14 mouse cellular contexts compared by ENCODE assay signal in the genomic region with DNA sequence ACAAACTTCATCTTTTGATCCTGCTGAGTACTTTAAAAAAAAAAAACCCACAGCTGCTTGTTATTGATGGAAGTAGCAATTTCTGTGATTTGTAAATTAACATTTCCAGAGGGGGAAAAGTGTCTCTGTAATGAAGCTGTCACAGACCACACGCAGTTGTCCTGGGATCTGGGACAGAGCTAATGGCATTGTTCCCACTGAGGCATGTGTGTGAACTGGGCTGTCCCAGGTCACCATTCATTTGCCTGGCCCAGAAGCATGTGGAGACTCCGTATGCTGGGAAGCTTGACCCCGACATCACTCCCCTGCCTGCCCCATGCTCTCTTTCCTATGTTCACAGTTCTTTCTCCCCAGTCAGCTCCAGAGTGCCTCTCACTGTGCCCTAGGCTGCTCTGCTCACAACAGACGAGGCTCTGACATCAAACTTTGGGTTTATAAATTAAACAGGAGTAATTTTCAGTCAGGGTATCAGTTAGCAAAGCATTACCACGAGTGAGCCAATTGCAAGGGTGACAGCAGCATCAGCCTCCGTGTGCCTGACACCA.
"Had no signal": no experiment of that assay in that cellular context is flagged by ENCODE, and none has a peak within 500 bp of the region (broad histone marks: within the 10 kb centered on the region; RNA-seq: fewer than 3 reads in every experiment).

No protein-coding gene starts in this region.

- DNase-seq: lung, adult 18-20 months; lung, embryonic 14.5 days; lung, postnatal 10 days; right cerebral cortex, postnatal 14 days; thymus, adult 2 months; thymus, postnatal 25 days; thymus, postnatal 4 days had no signal

- H3K4me1 ChIP-seq: megakaryocyte, embryonic 14.5 days; midbrain, embryonic 15.5 days; neural tube, embryonic 12.5 days; stomach, embryonic 15.5 days had no signal

- H3K9ac ChIP-seq: lung, embryonic 14.5 days; midbrain, embryonic 13.5 days; midbrain, embryonic 15.5 days; neural tube, embryonic 12.5 days; stomach, embryonic 15.5 days had no signal

- H3K27ac ChIP-seq: macrophage; midbrain, embryonic 13.5 days; midbrain, embryonic 15.5 days; neural tube, embryonic 12.5 days; stomach, embryonic 15.5 days; stomach, postnatal 0 days had no signal

- H3K27me3 ChIP-seq: megakaryocyte, embryonic 14.5 days; midbrain, embryonic 13.5 days; midbrain, embryonic 15.5 days; neural tube, embryonic 12.5 days; stomach, embryonic 15.5 days had no signal

- H3K4me3 ChIP-seq: megakaryocyte, embryonic 14.5 days; midbrain, embryonic 13.5 days; midbrain, embryonic 15.5 days; neural tube, embryonic 12.5 days; stomach, embryonic 15.5 days had no signal

- H3K36me3 ChIP-seq: midbrain, embryonic 13.5 days; midbrain, embryonic 15.5 days; neural tube, embryonic 12.5 days; stomach, embryonic 15.5 days had no signal

- H3K9me3 ChIP-seq: megakaryocyte, embryonic 14.5 days; midbrain, embryonic 13.5 days; midbrain, embryonic 15.5 days; neural tube, embryonic 12.5 days; stomach, embryonic 15.5 days had no signal
